Mouse (Mus musculus) ES-E14 (cell line): ENCODE measurements at regions not wholly inside any gene's neighbourhood (a gene's known extent, or its start where the extent isn't known, plus 50 kb on each side); places are given as distances from the start of the nearest gene placed in this dataset.

Experiments
- HCFC1 ChIP-seq: IDR thresholded peaks from 2 replicates; pipeline ENCODE4 v1.6.1; 2012; ENCODE audit warnings: low read length, inconsistent platforms, borderline replicate concordance; ENCODE audit not compliant: insufficient read depth
- ZC3H11A ChIP-seq: IDR thresholded peaks from 2 replicates; pipeline ENCODE4 v1.6.1; 2012; ENCODE audit warnings: low read depth, mild to moderate bottlenecking, inconsistent platforms, low read length, borderline replicate concordance
- ZNF384 ChIP-seq: IDR thresholded peaks from 2 replicates; pipeline ENCODE4 v1.6.1; 2012; ENCODE audit warnings: low read depth, low read length, inconsistent platforms

- TF ChIP-seq ZNF384 (no peak), HCFC1 (no peak), ZC3H11A (no peak)
Observed at GRCm38 (mm10) chr7:83443596-83444278, 141.0 kb upstream of the Tmc3 start.
